In genomic region chr15:100936176-100936575, GRCm38 (mm10) we compare ENCODE assay signal across 11 mouse cellular contexts.
A peak's percentile ranks its signal among the peaks of the same experiment; 100 is the strongest.
DNase-seq lines count a peak whose midpoint lies in the region; ATAC-seq and TF ChIP-seq lines count a peak whose summit lies in the region.
"Had no signal": no experiment of that assay in that cellular context is flagged by ENCODE, and none has a peak within 500 bp of the region (broad histone marks: within the 10 kb centered on the region; RNA-seq: fewer than 3 reads in every experiment).

No protein-coding gene starts in this region.

- no peaks in the 10 kb centered on the region for H3K9me3 ChIP-seq in forebrain, embryonic 10.5 days
- no peaks in the 10 kb centered on the region for H3K9me3 ChIP-seq in forebrain, embryonic 16.5 days (ENCODE audit: control insufficient read depth, low read length)
- H3K9me3 ChIP-seq in lung, embryonic 14.5 days (ENCODE audit: low read depth, low read length): no peaks in the 10 kb centered on the region
- H3K9me3 ChIP-seq in intestine, embryonic 16.5 days (ENCODE audit: control insufficient read depth, low read length): no peaks in the 10 kb centered on the region
- H3K9me3 ChIP-seq in neural tube, embryonic 12.5 days: no peaks in the 10 kb centered on the region
- H3K9me3 ChIP-seq: liver, embryonic 15.5 days had no signal

- WGBS in forebrain, embryonic 10.5 days: 78% methylated on average over 24 of the region's 24 CpGs
- WGBS in forebrain, embryonic 16.5 days: 60% methylated on average over 24 of the region's 24 CpGs
- 31% methylated on average over 24 of the region's 24 CpGs for WGBS in lung, embryonic 14.5 days
- WGBS in intestine, embryonic 16.5 days: 44% methylated on average over 24 of the region's 24 CpGs
- 50% methylated on average over 24 of the region's 24 CpGs for WGBS in neural tube, embryonic 12.5 days

- no peaks in the 10 kb centered on the region for H3K27me3 ChIP-seq in forebrain, embryonic 10.5 days (ENCODE audit: poor library complexity, severe bottlenecking)
- H3K27me3 ChIP-seq in forebrain, embryonic 16.5 days (replicated peaks; ENCODE audit: control insufficient read depth, insufficient read depth, low read length): no peaks in the 10 kb centered on the region
- H3K27me3 ChIP-seq in lung, embryonic 14.5 days (ENCODE audit: insufficient read depth, low read length): no peaks in the 10 kb centered on the region
- H3K27me3 ChIP-seq in intestine, embryonic 16.5 days (replicated peaks; ENCODE audit: control insufficient read depth, insufficient read depth, low read length): no peaks in the 10 kb centered on the region
- no peaks in the 10 kb centered on the region for H3K27me3 ChIP-seq in neural tube, embryonic 12.5 days (replicated peaks)
- H3K27me3 ChIP-seq: liver, embryonic 15.5 days; Patski had no signal

- H3K4me1 ChIP-seq in forebrain, embryonic 10.5 days: peaks cover 20% of the 10 kb centered on the region
- H3K4me1 ChIP-seq in forebrain, embryonic 16.5 days (replicated peaks; ENCODE audit: control insufficient read depth, insufficient read depth, low read length): no peaks in the 10 kb centered on the region; the same call in 1 of the 2 replicates
- no peaks in the 10 kb centered on the region for H3K4me1 ChIP-seq in lung, embryonic 14.5 days (ENCODE audit: insufficient read depth)
- peaks cover 5% of the 10 kb centered on the region; the same call in 1 of the 2 replicates for H3K4me1 ChIP-seq in intestine, embryonic 16.5 days (ENCODE audit: control insufficient read depth, insufficient read depth, low read length)
- peaks cover 26% of the 10 kb centered on the region; the same call in 1 of the 2 replicates for H3K4me1 ChIP-seq in neural tube, embryonic 12.5 days
- H3K4me1 ChIP-seq: liver, embryonic 15.5 days had no signal

- no peak overlapping the region for H3K9ac ChIP-seq in forebrain, embryonic 16.5 days (replicated peaks; ENCODE audit: low read depth, low read length)
- H3K9ac ChIP-seq in lung, embryonic 14.5 days: peak overlapping the region; percentile 13; the same call in 1 of the 2 replicates
- peak overlapping the region; percentile 44; the same call in 1 of the 2 replicates for H3K9ac ChIP-seq in intestine, embryonic 16.5 days (ENCODE audit: low read depth, low read length)
- H3K9ac ChIP-seq in neural tube, embryonic 12.5 days: peak overlapping the region; percentile 5; the same call in 1 of the 2 replicates
- H3K9ac ChIP-seq: liver, embryonic 15.5 days had no signal

- no peak for ATAC-seq in forebrain, embryonic 16.5 days
- no peak for ATAC-seq in lung, embryonic 14.5 days (ENCODE audit: insufficient read depth)
- no peak for ATAC-seq in intestine, embryonic 16.5 days
- no peak for ATAC-seq in neural tube, embryonic 12.5 days (ENCODE audit: low FRiP score, low read depth)
- ATAC-seq: Patski had no signal

- peak overlapping the region; percentile 5; the same call in 1 of the 2 replicates for H3K4me3 ChIP-seq in forebrain, embryonic 10.5 days
- no peak overlapping the region for H3K4me3 ChIP-seq in forebrain, embryonic 16.5 days (replicated peaks; ENCODE audit: low read length)
- H3K4me3 ChIP-seq in lung, embryonic 14.5 days (ENCODE audit: low read depth, low read length): 0 out of 2 replicates have a peak overlapping the region, but pooled peaks have one; percentile 11
- no peak overlapping the region for H3K4me3 ChIP-seq in intestine, embryonic 16.5 days (ENCODE audit: low read length)
- no peak overlapping the region for H3K4me3 ChIP-seq in neural tube, embryonic 12.5 days
- H3K4me3 ChIP-seq: liver, embryonic 15.5 days; myocyte had no signal

- no peak for TF ChIP-seq CTCF in lung, embryonic 14.5 days (IDR thresholded peaks at IDR 0.05; ENCODE audit: low read depth)

- DNase-seq in forebrain, embryonic 10.5 days (ENCODE audit: extremely low spot score, low spot score): no peak
- DNase-seq in lung, embryonic 14.5 days: no peak
- no peak for DNase-seq in lung, postnatal 14 days
- no peak for DNase-seq in left cerebral cortex, postnatal 10 days (ENCODE audit: extremely low spot score in 1 of 2, low spot score in 2 of 2)
- DNase-seq in thymus, postnatal 4 days: no peak

- intact Hi-C loops in left cerebral cortex, postnatal 10 days (cut with DNase I): no loop called here

- no peak overlapping the region for H3K4me2 ChIP-seq in forebrain, embryonic 16.5 days (ENCODE audit: low read length)
- peak overlapping the region; percentile 40 for H3K4me2 ChIP-seq in lung, embryonic 14.5 days
- H3K4me2 ChIP-seq in intestine, embryonic 16.5 days (ENCODE audit: low read depth, low read length): peak overlapping the region; percentile 46
- H3K4me2 ChIP-seq in neural tube, embryonic 12.5 days (replicated peaks): peak overlapping the region; percentile 32
- H3K4me2 ChIP-seq: liver, embryonic 15.5 days had no signal

- H3K36me3 ChIP-seq in forebrain, embryonic 10.5 days (replicated peaks): peaks cover 19% of the 10 kb centered on the region
- no peaks in the 10 kb centered on the region; the same call in 1 of the 2 replicates for H3K36me3 ChIP-seq in forebrain, embryonic 16.5 days (ENCODE audit: control insufficient read depth, insufficient read depth)
- H3K36me3 ChIP-seq in lung, embryonic 14.5 days (ENCODE audit: insufficient read depth): no peaks in the 10 kb centered on the region
- H3K36me3 ChIP-seq in intestine, embryonic 16.5 days (ENCODE audit: control insufficient read depth, insufficient read depth, low read length): no peaks in the 10 kb centered on the region
- H3K36me3 ChIP-seq in neural tube, embryonic 12.5 days: peaks cover 16% of the 10 kb centered on the region
- H3K36me3 ChIP-seq: liver, embryonic 15.5 days had no signal

- H3K27ac ChIP-seq in forebrain, embryonic 10.5 days: peak overlapping the region; percentile 40
- H3K27ac ChIP-seq in forebrain, embryonic 16.5 days (ENCODE audit: low read length): no peak overlapping the region
- H3K27ac ChIP-seq in lung, embryonic 14.5 days (ENCODE audit: low read depth): no peak overlapping the region
- no peak overlapping the region for H3K27ac ChIP-seq in intestine, embryonic 16.5 days (ENCODE audit: low read length)
- H3K27ac ChIP-seq in neural tube, embryonic 12.5 days: no peak overlapping the region
- H3K27ac ChIP-seq: liver, embryonic 15.5 days had no signal

Comparison
In these comparisons a context has a peak if more than half of its experiments do, and no peak if none do; other contexts are left out.
1. H3K4me3 ChIP-seq: peak in forebrain, embryonic 10.5 days (single experiment) and lung, embryonic 14.5 days (single experiment); none in forebrain, embryonic 16.5 days (single experiment), intestine, embryonic 16.5 days (single experiment) and neural tube, embryonic 12.5 days (single experiment).